Mouse (Mus musculus) liver, embryonic 18 days (tissue): ENCODE measurements around the gene Zfp667. TPM values are rescaled to one million over a fixed set of nuclear protein-coding genes. Genes with fewer than 3 reads are reported as not detected.

Experiments used
- polyA plus RNA-seq: library from polyadenylated mRNA; depleted of rRNA; stranded (reverse); fragments of >200 nt; gene quantifications from 2 replicates; pipeline ENCODE4 v1.2.3, GENCODE M21; 2012; rRNA removed

Zfp667 gene
- 1.1 TPM in 2 replicates for polyA plus RNA-seq

GRCm38 (mm10) chr7:6285842-6286705 is at the start of gene Zfp667:
Zfp667 (plus strand) TSS chr7:6286579.

GRCm38 (mm10) chr7:6252410-6252809 is 34.0 kb upstream of the Zfp667 start, which contains the start of gene Epp13:
Epp13 (plus strand) TSS chr7:6252710.

GRCm38 (mm10) chr7:6331233-6331956 is 45.0 kb downstream of the Zfp667 start, which contains the start of gene Zfp583:
Zfp583 (minus strand) TSS chr7:6331285.

GRCm38 (mm10) chr7:6343501-6344071 is 57.2 kb downstream of the Zfp667 start, which contains the start of gene Gm3854:
Gm3854 (plus strand) TSS chr7:6343759.

Other genes starting within 250 kb of the Zfp667 start
- 0.01 TPM in 1 of 2 replicates, not detected in the other for gene Nlrp4c, start 241.4 kb upstream of the Zfp667 start, polyA plus RNA-seq
- 16.4 and 21.9 TPM in 2 replicates for gene Zfp787, start 130.6 kb upstream of the Zfp667 start, polyA plus RNA-seq
- gene Zfp444, start 114.4 kb upstream of the Zfp667 start, polyA plus RNA-seq = 16.6 and 19.2 TPM in 2 replicates
- not detected in 2 replicates for gene Galp, start 89.5 kb upstream of the Zfp667 start, polyA plus RNA-seq
- gene Zscan5b, start 64.3 kb upstream of the Zfp667 start, polyA plus RNA-seq = not detected in 2 replicates
- gene Epp13, start 33.9 kb upstream of the Zfp667 start, polyA plus RNA-seq = not detected in 2 replicates
- 0.52 and 0.60 TPM in 2 replicates for gene Zfp583, start 44.7 kb downstream of the Zfp667 start, polyA plus RNA-seq
- gene Gm3854, start 57.2 kb downstream of the Zfp667 start, polyA plus RNA-seq = 0.08 and 0.13 TPM in 2 replicates
- gene Zfp78, start 76.7 kb downstream of the Zfp667 start, polyA plus RNA-seq = 0.50 and 0.55 TPM in 2 replicates
- 1.3 and 1.4 TPM in 2 replicates for gene Zfp28, start 96.7 kb downstream of the Zfp667 start, polyA plus RNA-seq
- gene Smim17, start 112.1 kb downstream of the Zfp667 start, polyA plus RNA-seq = not detected in 2 replicates
- not detected in 2 replicates for gene Gm20715, start 123.7 kb downstream of the Zfp667 start, polyA plus RNA-seq
- not detected in 2 replicates for gene Olfr1344, start 152.1 kb downstream of the Zfp667 start, polyA plus RNA-seq
- not detected in 2 replicates for gene Olfr1336, start 169.6 kb downstream of the Zfp667 start, polyA plus RNA-seq
- gene Olfr1346, start 180.5 kb downstream of the Zfp667 start, polyA plus RNA-seq = not detected in 2 replicates
- gene Olfr5, start 200.4 kb downstream of the Zfp667 start, polyA plus RNA-seq = not detected in 2 replicates
- not detected in 2 replicates for gene Olfr1347, start 213.2 kb downstream of the Zfp667 start, polyA plus RNA-seq
- not detected in 2 replicates for gene Olfr1348, start 222.2 kb downstream of the Zfp667 start, polyA plus RNA-seq
- not detected in 2 replicates for gene Olfr1349, start 236.4 kb downstream of the Zfp667 start, polyA plus RNA-seq